Mouse (Mus musculus): Measurements from ENCODE around the gene Slc17a7.

GRCm38 (mm10) chr7:45178550-45178949, 14.8 kb downstream of the Slc17a7 start:
- TF ChIP-seq EP300 (IDR thresholded peaks at IDR 0.05; ENCODE audit: low read depth) (no peak), CTCF (IDR thresholded peaks at IDR 0.05; ENCODE audit: low read depth) (no peak)

Measured in liver, postnatal 0 days (tissue).